Mouse (Mus musculus) heart, postnatal 14 days (tissue): ENCODE data around the gene Ifng. TPM values are rescaled to one million over a fixed set of nuclear protein-coding genes. Genes with fewer than 3 reads are reported as not detected.
"Not testable (repeated sequence)": the region's sequence is repeated elsewhere in the genome, so short reads cannot be mapped to it uniquely, and the experiment has no call there.

ENCODE experiments used
- DNase-seq, 2 experiments: peaks; one replicate each; pipeline ENCODE4 v3.0.0; 2021 to 2022
- intact Hi-C: fragments of 180-260 bp; cut with DNase I; formaldehyde crosslinking; loops from one replicate; pipeline ENCODE4 v1.15.1; 2025
- long read RNA-seq, 2 experiments: library from polyadenylated mRNA; stranded (forward); transcript quantifications; one replicate each; pipeline ENCODE4 v2.0.0; 2021
- total RNA-seq, 2 experiments: library from RNA; stranded (reverse); gene quantifications; 2 replicates each; pipeline ENCODE4 v1.2.3; 2021

Ifng gene
- total RNA-seq: not detected
- long read RNA-seq, experiment 1: 0 reads
- long read RNA-seq, experiment 2: 0 reads

GRCm38 (mm10) chr10:118440742-118441240, at the start of gene Ifng:
Gene Ifng (plus strand): TSS chr10:118441046.
- intact Hi-C loops: loop anchor here (5.0 kb wide), 1 partner anchor 107 kb away; no protein-coding TSS in a partner anchor
- DNase-seq: no peak

DNA sequence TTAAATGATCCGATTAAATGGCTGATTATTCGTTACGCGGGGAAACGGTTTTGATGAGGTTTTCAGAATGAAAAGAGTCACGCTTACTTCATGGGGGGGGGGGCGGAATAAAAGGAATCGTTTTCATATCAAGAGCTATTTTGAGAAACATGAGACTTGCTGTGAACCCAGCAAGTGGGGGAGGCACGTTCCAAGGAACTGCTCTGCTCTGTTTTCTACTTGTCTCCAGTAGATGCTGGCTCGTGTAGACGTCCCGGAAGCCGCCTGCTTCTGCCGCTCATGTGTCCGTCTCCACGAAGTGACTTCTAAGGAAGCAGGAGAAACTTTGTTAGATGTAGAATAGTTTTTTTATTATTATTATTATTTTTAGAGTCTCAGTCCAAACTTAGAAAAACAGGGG, 40.9 kb upstream of the Ifng start:
- intact Hi-C loops: no loop called here
- DNase-seq: no peak

GRCm38 (mm10) chr10:118406463-118407221, 34.2 kb upstream of the Ifng start:
- intact Hi-C loops: no loop called here
- DNase-seq: no peak

DNA sequence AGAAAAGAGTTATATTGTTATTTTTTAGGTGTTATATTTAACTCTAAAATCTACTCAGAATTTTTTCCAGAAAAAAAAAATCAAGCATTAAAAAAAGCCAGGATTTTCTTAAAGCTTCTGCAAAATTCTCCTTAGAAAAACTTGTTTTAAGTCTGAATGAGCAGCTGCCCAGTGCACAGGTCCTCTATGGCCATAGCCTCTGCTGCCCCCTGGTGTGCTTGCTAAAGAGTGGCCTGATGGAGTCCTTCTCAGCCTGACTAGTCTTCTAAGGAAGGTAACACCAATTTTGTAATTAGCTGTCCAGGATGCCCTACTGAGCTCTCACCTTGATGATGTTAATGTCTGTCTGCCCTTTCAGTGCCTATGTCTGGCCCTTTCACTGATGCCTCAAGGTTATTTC, 29.5 kb upstream of the Ifng start:
- peak in 1 of 2 experiments; percentile 7 for DNase-seq
- intact Hi-C loops: no loop called here

- intact Hi-C loops: no loop called here
- DNase-seq: no peak
Measured at GRCm38 (mm10) chr10:118412774-118413173, 28.1 kb upstream of the Ifng start.

- no peak for DNase-seq
- intact Hi-C loops: no loop called here
Measured at GRCm38 (mm10) chr10:118419000-118419425, 21.8 kb upstream of the Ifng start.

GRCm38 (mm10) chr10:118420896-118421295, 19.9 kb upstream of the Ifng start:
- DNase-seq: no peak
- intact Hi-C loops: no loop called here

DNA sequence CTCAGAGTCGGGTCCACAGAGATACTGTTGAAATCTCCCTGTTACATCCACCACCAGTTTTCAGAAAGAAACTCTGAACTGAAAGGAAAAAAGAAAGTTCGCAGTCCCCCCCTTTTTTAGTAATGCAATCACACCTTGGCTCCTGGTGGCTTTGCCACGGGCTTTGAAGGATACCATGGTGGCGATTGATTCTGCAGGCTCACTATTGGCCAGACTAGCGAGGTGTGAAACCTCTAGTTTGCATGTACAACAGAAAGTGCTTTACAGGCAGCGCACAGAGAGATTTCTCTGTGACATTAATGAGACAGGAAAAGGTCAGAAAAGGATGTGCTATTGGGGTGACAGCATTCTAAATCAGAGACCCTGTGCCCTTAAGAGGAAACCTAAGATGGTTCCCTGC, 5.3 kb upstream of the Ifng start:
- intact Hi-C loops: no loop called here
- DNase-seq: no peak

DNA sequence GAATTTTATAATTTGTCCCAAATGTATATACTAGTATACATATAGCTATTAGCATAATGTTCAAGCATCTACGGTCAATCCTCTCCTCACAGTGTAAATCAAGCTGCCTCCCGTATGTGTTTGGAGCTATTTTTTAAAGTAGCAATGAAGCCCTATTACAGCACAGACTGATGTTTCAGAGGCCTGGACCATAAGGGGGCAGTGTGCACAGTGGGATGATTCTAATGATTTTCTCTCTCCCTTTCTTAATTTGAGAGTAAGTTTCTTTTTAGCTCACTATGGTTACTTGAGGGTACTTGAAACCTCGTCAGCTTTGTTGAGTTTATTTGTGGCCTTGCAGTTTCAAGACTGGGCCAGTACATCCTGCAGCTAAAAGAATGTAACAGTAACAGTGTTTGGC, 1.1 kb downstream of the Ifng start:
- peak; percentile 9 to 36 for DNase-seq
- intact Hi-C loops: loop anchor here (5.0 kb wide), 1 partner anchor 105 kb away; no protein-coding TSS in a partner anchor

DNA sequence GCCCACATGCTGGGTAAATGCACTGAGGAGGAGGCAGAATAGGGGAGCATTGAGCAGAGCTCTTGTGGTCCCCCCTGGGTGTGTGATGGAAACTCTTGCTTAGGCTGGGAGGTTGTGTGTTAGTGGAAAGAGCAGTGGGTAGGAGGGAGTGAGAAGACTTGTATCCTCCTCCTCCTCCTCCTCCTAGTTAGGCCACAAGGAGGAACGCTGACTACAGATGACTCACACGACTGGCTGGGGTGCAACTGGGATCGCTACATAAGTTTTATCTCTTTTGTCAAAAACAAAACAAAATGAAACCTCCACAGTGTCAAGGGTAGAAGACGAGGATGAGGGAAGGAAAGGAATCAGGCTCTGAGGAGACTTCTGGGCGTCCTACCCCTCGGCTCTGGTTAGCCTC, 2.2 kb downstream of the Ifng start:
- intact Hi-C loops: loop anchor here (5.0 kb wide), 1 partner anchor 104 kb away; no protein-coding TSS in a partner anchor
- DNase-seq: no peak

DNA sequence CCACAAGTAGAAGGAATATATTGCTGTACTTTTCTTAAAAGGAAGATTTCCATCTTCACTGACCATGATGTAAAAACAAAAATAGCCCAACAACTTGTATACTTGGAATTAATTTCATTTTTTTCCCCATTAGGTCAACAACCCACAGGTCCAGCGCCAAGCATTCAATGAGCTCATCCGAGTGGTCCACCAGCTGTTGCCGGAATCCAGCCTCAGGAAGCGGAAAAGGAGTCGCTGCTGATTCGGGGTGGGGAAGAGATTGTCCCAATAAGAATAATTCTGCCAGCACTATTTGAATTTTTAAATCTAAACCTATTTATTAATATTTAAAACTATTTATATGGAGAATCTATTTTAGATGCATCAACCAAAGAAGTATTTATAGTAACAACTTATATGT, 4.2 kb downstream of the Ifng start:
- DNase-seq: peak; percentile 10 to 24
- intact Hi-C loops: no loop called here

DNA sequence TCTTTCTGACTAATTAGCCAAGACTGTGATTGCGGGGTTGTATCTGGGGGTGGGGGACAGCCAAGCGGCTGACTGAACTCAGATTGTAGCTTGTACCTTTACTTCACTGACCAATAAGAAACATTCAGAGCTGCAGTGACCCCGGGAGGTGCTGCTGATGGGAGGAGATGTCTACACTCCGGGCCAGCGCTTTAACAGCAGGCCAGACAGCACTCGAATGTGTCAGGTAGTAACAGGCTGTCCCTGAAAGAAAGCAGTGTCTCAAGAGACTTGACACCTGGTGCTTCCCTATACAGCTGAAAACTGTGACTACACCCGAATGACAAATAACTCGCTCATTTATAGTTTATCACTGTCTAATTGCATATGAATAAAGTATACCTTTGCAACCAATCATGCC, 4.7 kb downstream of the Ifng start:
- intact Hi-C loops: no loop called here
- no peak for DNase-seq

DNA sequence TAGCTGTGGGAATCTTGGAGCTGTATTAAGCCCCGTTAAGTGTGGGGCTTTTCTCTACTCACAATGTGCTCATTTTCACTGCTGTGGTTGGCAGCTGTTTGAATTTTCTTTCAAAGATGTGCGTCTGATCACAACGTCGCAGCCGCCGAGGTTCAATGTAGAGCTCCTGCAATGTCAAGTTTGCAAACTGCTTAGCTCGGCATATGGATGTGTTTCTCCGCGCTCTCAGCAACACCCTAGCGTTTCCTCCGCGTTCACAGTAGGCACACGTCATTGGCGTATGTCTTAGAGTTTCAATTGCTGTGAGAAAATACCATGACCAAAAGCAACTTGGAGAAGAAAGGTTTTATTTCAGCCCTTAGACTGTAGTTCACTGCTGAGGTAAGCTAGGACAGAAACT, 5.1 kb downstream of the Ifng start:
- intact Hi-C loops: no loop called here
- DNase-seq: no peak

GRCm38 (mm10) chr10:118451747-118452146, 10.9 kb downstream of the Ifng start:
- no peak for DNase-seq
- intact Hi-C loops: no loop called here

DNA sequence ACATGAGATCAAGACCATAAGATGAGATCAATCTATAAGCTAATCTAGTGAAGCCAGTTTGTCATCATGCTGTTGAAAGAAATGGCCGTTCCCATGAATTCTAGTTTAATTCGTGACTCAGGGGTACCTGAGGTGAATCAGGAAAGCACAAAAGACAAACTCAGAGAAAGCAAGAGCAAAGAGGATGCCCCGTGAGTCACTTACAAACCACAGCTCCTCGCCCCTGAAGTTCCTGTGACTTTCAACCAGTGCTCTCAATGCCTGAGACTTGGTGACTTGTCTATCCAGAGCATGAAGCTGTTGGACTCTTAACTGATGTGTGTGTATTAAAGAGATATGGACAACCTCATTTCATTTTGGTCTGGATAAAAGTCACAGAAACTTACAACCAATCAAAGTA, 17.9 kb downstream of the Ifng start:
- intact Hi-C loops: no loop called here
- DNase-seq: no peak

DNA sequence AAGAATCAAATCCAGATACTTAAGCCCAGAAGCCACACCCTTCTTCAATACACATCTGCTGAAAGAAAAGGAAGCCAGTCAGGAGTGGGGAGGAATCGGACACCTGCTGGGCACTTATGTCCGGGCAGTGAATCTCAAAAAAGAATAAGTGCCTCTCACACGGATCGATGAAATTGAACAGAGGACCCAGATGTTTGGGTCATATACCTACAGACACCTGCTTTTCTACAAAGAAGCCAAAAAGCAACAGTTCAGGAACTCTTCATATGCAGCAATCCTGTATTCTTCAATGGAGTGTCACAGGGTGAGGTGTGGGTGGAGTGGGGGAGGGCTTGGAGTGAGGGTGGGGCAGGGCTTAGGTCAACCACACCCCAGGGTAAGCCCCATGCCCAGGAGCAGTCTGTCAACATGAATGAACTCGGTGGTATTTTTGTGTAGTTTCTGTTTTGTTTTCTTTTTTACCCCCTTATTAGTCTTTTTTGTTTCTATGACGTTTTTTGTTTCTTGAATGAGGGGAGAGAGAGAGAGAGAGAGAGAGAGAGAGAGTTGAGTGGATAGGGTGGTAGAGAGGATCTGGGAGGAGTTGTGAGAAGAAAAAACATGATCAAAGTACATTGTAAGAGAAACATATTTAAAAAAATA, 20.4 kb downstream of the Ifng start:
- intact Hi-C loops: no loop called here
- no peak for DNase-seq

- peak; percentile 25 to 63 for DNase-seq
- intact Hi-C loops: no loop called here
Measured at GRCm38 (mm10) chr10:118466481-118466880, 25.6 kb downstream of the Ifng start.

- intact Hi-C loops: no loop called here
- DNase-seq: no peak
Measured at GRCm38 (mm10) chr10:118469047-118469446, 28.2 kb downstream of the Ifng start.

- no peak for DNase-seq
- intact Hi-C loops: no loop called here
Measured at GRCm38 (mm10) chr10:118470296-118470957, 29.6 kb downstream of the Ifng start.

- DNase-seq, intact Hi-C loops: not testable (repeated sequence)
Measured at GRCm38 (mm10) chr10:118472846-118473245, 32.0 kb downstream of the Ifng start.

DNA sequence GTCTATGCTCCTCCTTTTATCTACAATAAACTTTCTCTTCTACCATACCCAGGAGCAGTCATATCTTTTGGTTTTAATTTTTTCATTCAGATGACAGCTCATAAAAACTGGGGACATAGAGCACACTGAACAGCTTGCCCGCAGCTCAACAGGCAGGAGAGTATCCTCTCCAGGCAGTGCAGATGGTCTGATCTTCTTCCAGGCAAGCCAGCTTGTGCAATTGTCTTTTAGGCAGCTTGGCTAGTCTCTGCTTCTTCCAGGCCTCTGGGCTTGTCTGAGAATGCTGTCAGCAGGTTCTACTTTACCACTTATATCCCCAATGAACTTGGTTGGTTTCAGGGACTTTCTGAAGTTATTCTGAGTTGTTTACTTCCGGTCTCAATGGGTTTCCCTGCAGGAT, 35.9 kb downstream of the Ifng start:
- DNase-seq: no peak
- intact Hi-C loops: no loop called here
